Mouse (Mus musculus) ES-Bruce4 (cell line): ENCODE data around the gene Atic.

Source experiments
- EP300 ChIP-seq: IDR thresholded peaks from 2 replicates; pipeline ENCODE4 v1.6.1; 2011; ENCODE audit warnings: low read depth, low read length; ENCODE audit not compliant: insufficient read depth
- POLR2A ChIP-seq: IDR thresholded peaks from one replicate; pipeline ENCODE4 v1.8.1; 2011; ENCODE audit warnings: low read length; ENCODE audit not compliant: insufficient read depth

DNA sequence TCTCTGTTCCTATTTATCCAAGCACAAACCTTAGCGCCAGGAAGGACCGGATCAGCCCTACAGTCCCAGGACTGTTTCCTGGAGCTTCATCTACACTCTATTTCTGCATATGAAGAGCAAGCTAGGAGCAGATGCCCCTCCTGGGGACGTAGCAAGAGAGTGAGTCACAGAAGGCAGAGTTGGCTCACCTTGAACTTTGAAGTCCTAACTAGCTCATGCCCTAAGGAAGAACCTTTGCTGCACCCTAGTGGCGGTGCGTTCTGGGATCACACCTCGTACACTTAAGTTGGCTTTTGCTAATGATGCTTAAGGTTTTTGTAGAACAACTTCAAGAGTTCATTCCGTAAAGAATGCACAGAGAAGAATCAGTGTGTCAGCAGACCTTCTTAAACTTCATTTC, 25.3 kb upstream of the Atic start:
- TF ChIP-seq EP300 (peak; percentile 82), POLR2A (no peak)
